ENCODE assay signal across 21 mouse cellular contexts in the genomic region with DNA sequence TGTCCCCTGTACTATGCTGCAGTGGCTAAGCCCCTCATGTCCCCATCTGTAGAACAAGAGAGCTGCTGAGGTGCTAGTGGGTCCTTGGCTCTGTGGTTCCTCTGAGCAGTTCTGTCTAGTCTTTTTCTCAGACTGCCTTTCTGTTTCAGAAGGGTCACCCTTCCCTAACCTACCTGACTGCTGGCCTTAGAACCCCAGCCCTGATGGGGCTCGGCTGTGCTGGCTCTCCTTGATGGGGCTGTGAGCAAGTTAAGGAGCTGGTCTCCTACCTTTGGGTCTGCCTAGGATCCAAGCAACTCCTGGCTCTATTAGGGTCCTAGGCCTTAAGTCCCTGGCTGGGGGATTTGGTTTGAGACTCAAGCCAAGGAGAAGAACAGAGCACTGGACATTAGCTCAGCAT. TPM values are rescaled to one million over a fixed set of nuclear protein-coding genes. Genes with fewer than 3 reads are reported as not detected.
"Had no signal": no experiment of that assay in that cellular context is flagged by ENCODE, and none has a peak within 500 bp of the region (broad histone marks: within the 10 kb centered on the region; RNA-seq: fewer than 3 reads in every experiment).

No protein-coding gene starts in this region.

- H3K9ac ChIP-seq: limb, embryonic 12.5 days; limb, embryonic 15.5 days; liver, embryonic 15.5 days; lung, embryonic 14.5 days; midbrain, embryonic 13.5 days; neural tube, embryonic 12.5 days; stomach, embryonic 15.5 days had no signal

- H3K27me3 ChIP-seq: limb, embryonic 12.5 days; limb, embryonic 15.5 days; liver, embryonic 15.5 days; megakaryocyte, embryonic 14.5 days; midbrain, embryonic 13.5 days; neural tube, embryonic 12.5 days; stomach, embryonic 15.5 days had no signal

- DNase-seq: left cerebral cortex, postnatal 4 days; lung, embryonic 14.5 days; lung, postnatal 10 days; lung, postnatal 36 days; retina, postnatal 1 day; right cerebral cortex, postnatal 25 days; spleen, adult 18-20 months; thymus, postnatal 25 days had no signal

- H3K27ac ChIP-seq: limb, embryonic 15.5 days; liver, embryonic 15.5 days; midbrain, embryonic 10.5 days; midbrain, embryonic 13.5 days; neural tube, embryonic 12.5 days; stomach, embryonic 15.5 days had no signal

- H3K9me3 ChIP-seq: limb, embryonic 12.5 days; limb, embryonic 15.5 days; liver, embryonic 15.5 days; megakaryocyte, embryonic 14.5 days; midbrain, embryonic 10.5 days; midbrain, embryonic 13.5 days; neural tube, embryonic 12.5 days; stomach, embryonic 15.5 days had no signal

- H3K4me2 ChIP-seq: limb, embryonic 12.5 days; limb, embryonic 15.5 days; liver, embryonic 11.5 days; liver, embryonic 15.5 days; lung, embryonic 14.5 days; midbrain, embryonic 13.5 days; neural tube, embryonic 12.5 days; stomach, embryonic 15.5 days had no signal

- H3K4me1 ChIP-seq: limb, embryonic 12.5 days; midbrain, embryonic 10.5 days; midbrain, embryonic 13.5 days; neural tube, embryonic 12.5 days; stomach, embryonic 15.5 days had no signal

- H3K4me3 ChIP-seq: limb, embryonic 12.5 days; limb, embryonic 15.5 days; liver, embryonic 15.5 days; megakaryocyte, embryonic 14.5 days; midbrain, embryonic 10.5 days; midbrain, embryonic 13.5 days; neural tube, embryonic 12.5 days; stomach, embryonic 15.5 days had no signal

- ATAC-seq: inflammation-experienced regulatory T-cells, adult 6 months; intestine, embryonic 16.5 days; midbrain, embryonic 13.5 days; midbrain, embryonic 16.5 days had no signal

RNA-seq across cellular contexts. Expression of gene Glis2, which starts 20.8 kb away (rescaled TPM):
- total RNA-seq: neutrophil, adult 5-6 weeks had no signal
